Mouse (Mus musculus): ENCODE data around the gene Msantd2.
A peak's percentile ranks its signal among the peaks of the same experiment; 100 is the strongest.

Gene Msantd2

DNA sequence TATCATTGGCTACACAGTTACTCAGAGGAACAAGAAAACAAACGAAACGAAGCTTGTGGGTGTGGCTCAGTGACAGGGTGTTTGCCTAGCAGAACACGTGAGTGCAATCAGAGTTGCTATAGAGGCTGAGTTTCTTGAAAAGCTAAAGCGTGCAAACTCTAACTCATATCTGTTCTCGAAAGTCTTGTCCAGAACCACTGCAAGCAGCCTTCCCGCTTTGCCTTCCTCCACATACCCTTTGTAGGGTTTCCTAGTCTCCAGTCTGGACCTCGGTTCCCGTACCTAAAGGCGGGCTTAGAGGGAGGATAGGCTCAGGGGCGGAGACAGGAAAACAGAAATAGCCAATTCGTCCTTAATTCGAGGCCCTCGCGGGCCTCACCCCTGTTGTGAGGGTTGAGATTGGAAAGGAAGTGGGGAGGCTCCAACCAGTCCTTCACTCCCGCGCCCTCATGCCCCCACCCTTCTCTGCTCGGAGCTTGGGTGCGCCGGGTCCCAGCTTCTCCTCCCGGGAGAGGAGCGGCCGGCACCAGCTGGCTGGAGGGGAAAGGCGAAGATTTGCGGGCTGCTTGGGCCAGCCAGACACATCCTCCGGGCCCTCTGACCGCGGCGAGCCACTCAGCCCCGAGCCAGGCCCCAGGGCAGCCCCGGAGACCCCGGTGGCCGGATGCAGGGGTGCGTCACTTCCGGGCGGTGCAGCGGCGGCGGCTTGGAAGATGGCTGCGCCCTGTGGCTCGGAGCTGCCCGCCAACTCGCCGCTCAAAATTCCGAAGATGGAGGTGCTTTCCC, at the start of gene Msantd2:
Gene Msantd2, plus strand, starts transcription at position 709 of the 786 bp plus-strand sequence.
- peak; percentile 94 to 95 for DNase-seq

- no peak for DNase-seq
Observed at GRCm38 (mm10) chr9:37452401-37452800, 36.7 kb upstream of the Msantd2 start.

- no peak for DNase-seq
Observed at GRCm38 (mm10) chr9:37453328-37453727, 35.8 kb upstream of the Msantd2 start.

- no peak for DNase-seq
Observed at GRCm38 (mm10) chr9:37454011-37454492, 35.1 kb upstream of the Msantd2 start.

GRCm38 (mm10) chr9:37454991-37455390, 34.1 kb upstream of the Msantd2 start:
- DNase-seq = no peak

- no peak for DNase-seq
Observed at GRCm38 (mm10) chr9:37455868-37456267, 33.3 kb upstream of the Msantd2 start.

DNA sequence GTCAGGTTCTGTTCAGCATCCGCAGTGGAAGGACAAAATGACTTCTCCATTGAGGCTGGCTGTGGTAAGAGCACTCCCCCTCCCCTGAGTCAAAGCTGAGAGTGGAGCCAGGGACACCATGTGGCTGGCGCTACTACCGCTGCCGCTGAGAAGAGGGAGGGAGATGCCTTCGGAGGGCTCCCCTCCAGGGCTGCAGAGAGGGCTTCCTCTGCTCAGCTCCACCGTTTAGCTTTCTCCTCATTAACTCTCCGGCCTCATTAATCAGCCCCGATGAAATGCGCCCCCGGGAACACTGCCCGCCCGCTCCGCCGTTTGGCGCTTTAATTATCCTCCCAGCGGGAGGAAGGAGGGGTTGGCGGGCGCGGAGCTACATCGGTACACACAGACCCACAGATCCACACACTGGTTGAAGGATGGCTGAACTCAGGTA, 32.6 kb upstream of the Msantd2 start:
- DNase-seq = peak in 1 of 2 experiments; percentile 45

- no peak for DNase-seq
Observed at GRCm38 (mm10) chr9:37457151-37457550, 32.0 kb upstream of the Msantd2 start.

GRCm38 (mm10) chr9:37459665-37460042, 29.5 kb upstream of the Msantd2 start:
- DNase-seq = no peak

GRCm38 (mm10) chr9:37460043-37460960, 28.8 kb upstream of the Msantd2 start:
- DNase-seq = peak; percentile 25 to 46

- no peak for DNase-seq
Observed at GRCm38 (mm10) chr9:37460961-37461340, 28.2 kb upstream of the Msantd2 start.

DNA sequence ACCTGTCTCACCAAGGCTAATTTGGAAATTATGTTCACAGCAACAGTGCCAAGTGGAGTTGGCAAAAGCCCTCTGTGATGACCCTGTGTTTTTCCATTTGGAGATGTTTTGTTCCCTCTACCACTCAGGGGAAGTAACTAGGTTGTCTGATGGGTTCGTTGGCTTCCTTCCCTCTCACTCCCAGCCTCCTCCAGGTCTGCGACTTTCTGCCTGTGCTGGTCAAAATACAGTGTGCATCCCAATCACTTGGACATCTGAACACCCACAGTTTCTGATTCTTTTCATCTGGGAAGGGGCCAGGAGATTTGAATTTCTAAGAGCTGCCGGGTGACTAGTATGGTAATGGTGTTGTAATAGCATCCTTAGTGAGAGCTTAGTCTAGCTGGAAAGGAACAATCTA, 27.5 kb upstream of the Msantd2 start:
- no peak for DNase-seq

GRCm38 (mm10) chr9:37462764-37463163, 26.4 kb upstream of the Msantd2 start:
- peak in 1 of 2 experiments; percentile 63 for DNase-seq

DNA sequence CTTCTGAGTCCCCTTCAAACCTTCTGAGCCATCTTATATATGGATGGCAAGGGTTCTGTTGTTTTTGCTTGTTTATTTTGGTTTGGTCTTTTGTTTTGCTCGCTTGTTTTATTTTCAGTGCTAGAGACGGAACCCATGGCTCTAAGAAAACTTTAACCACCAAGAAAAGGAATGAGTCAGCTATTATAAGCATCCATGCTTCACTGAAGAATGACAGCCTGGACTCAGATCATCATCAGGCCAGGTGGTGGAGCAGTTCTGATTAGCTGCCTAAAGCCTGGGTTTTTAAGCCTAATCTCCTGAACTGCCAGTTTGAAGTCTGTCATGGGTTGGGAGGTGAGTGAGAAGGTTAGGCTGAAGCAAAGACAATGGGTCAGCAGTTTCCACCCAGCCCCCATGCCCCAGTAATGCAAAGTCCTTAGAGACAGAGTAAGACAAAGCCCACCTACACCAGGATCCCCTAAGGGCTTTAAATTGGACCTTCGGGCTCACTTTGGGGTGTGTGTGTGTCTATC, 15.5 kb upstream of the Msantd2 start:
- DNase-seq = no peak

GRCm38 (mm10) chr9:37474923-37475322, 14.2 kb upstream of the Msantd2 start:
- peak in 1 of 2 experiments; percentile 34 for DNase-seq

- no peak for DNase-seq
Observed at GRCm38 (mm10) chr9:37485146-37485545, 4.0 kb upstream of the Msantd2 start.

DNA sequence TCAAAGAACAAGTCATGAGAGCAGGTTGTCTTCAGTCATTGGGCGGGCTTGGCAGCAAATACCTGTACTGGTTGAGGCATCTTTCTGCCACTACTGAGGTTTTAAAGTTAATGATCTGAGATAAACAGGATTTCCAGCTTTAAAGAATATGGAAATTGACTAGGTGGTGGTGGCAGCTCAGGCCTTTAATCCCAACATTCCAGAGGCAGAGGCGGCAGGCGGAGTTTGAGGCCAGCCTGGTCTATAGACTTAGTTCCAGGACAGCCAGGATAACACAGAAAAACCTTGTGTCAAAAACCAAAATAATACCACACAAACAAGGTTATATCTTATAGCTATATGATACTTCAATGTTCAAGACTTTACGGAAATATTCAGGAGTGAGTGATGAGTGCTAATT, 1.1 kb upstream of the Msantd2 start:
- DNase-seq = no peak

DNA sequence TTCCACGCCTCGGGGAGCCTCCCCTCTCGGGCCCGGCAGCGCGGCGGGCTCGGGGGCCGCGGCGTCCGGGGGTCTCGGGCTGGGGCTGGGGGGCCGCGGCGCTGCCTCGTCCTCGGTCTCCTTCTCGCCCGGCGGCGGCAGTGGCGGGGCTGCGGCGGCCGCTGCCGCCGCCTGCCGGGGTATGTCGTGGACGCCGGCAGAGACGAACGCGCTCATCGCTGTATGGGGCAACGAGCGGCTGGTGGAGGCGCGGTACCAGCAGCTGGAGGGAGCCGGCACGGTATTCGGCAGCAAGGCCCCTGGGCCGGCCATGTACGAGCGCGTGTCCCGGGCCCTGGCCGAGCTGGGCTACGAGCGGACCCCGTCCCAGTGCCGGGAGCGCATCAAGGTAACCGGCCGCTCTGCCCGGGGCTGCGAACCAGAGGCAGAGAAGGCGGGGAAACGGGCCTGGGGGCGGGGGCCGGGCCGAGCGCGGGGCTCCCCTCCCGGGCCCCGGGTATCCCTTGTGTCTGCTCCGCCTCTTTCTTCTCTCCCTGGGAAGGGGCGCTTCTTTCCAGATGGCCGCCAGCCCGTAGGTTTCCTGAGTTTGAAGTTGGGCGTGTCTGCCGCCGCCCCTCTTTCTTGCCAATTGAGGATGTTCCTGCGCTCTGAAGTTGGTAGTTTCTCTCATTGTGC, 464 bp downstream of the Msantd2 start:
- DNase-seq = peak; percentile 72 to 79

DNA sequence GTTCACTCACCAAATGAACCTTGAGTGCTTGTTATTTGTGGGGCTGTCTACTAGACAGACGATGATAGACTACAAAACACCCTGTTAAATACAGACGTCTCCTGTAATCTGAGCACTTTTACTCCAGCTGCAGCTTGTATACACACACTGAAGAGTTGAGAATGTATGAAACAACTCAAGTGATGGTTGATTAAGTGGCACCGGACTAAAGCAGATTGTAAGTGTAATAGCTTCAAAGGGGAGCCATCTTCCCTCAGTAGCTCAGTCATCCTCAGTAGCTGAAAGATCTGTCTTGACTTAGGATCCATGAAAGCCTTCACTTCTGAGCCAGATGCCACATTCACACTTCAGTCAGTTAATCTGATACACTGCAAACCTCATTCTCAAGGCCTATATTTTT, 6.6 kb downstream of the Msantd2 start:
- peak in 1 of 2 experiments; percentile 15 for DNase-seq

- DNase-seq = no peak
Observed at GRCm38 (mm10) chr9:37496325-37496724, 7.2 kb downstream of the Msantd2 start.

DNA sequence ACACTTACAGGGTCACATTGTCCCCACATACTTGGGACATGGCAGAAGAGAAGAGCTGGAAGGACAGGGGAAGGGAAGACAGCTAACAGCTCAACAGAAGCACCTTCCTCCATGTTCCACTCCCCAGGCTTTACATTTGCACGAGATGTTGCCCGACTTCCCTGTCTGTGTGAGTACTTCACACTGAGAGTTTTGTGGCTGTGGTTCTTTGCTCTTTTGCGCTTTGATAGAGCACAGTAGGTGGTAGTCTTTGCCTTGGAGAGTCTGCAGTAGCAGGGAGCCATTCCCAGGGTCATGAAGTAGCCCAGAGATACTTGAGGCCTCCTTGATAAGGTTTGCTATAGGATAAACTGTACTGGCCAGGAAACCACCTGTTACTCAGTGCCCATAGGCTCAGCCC, 11.1 kb downstream of the Msantd2 start:
- DNase-seq = no peak

DNA sequence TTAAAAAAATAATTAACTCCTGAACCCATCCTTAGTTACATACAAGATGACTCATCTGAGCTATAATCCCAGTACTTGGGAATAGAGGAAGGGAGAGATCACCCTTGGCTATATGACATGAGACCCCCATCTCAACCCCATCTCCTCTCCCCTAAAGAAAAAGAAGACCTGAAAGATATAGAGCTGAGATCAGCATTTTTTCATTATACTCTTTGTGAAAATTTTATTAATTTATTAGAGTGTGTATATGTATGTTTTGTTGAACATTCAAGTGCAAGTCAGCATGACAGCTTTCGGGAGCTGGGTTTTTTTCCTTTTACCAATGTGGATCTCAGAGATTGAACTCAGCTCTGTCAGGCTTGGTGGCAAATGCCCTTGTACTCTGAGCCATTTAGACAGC, 12.1 kb downstream of the Msantd2 start:
- no peak for DNase-seq

- no peak for DNase-seq
Observed at GRCm38 (mm10) chr9:37504348-37504747, 15.2 kb downstream of the Msantd2 start.

All from lung, postnatal 4 days (tissue).